Mouse (Mus musculus): ENCODE results near the gene Rem1. TPM values are rescaled to one million over a fixed set of nuclear protein-coding genes. Genes with fewer than 3 reads are reported as not detected.

Gene Rem1
- total and polyA plus RNA-seq, 3 experiments = not detected

DNA sequence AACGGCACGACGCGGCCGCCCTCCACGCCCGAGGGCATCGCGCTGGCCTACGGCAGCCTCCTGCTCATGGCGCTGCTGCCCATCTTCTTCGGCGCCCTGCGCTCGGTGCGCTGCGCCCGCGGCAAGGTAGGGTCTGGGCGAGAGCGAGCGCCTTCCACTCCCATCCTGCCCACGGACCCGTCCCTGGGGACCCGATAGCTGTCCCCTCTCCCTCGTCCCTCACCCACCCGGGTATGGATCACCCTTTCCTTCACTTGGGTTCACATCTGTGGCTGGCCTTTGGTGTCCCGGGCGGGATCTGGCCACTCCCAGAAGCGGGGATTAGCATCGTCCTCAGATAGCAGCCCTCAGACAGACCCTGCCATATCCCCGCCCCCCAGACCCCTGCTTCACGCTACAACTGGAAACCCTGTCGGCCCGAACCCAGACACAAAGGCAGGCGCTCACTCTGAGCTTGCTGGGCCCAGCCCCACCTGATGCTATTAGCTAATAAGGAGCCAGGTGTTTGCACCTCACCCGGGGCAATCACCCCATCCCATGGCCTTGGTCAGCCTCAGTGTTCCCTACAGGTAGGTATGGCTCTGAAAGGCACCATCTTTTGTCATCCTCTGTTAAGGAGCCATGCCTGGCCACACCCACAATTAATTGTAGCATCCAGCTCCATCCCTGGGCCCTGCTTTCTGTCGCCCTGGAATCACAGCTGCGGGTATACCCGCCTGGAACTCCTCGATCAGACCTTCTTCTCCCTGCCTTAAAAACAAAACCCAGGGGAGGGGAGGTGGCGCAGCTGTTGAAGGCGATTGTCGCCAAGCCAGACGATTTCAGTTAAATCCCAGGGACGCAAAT lies 43.1 kb downstream of the Rem1 start:
- ATAC-seq (ENCODE audit: extremely low read depth, insufficient number of reproducible peaks, low FRiP score, poor library complexity, severe bottlenecking) (no peak), DNase-seq (ENCODE audit: low spot score) (peak; percentile 58)
- TF ChIP-seq POLR2AphosphoS5 (IDR thresholded peaks at IDR 0.05; ENCODE audit: insufficient replicate concordance, low read depth, low read length) (no peak), CTCF (IDR thresholded peaks at IDR 0.05; ENCODE audit: low read depth, low read length) (no peak), TAL1 (conservative IDR thresholded peaks at IDR 0.05; ENCODE audit: low read depth, low read length) (no peak), GATA1 (IDR thresholded peaks at IDR 0.05; ENCODE audit: borderline replicate concordance, low read length) (no peak), GATA2 (IDR thresholded peaks at IDR 0.05; ENCODE audit: borderline replicate concordance, low read depth, low read length) (no peak)
- peak overlapping the region; percentile 96 for H3K4me3 ChIP-seq (ENCODE audit: low read depth, low read length)
- no peaks in the 10 kb centered on the region for H3K9me3 ChIP-seq (replicated peaks)
- H3K36me3 ChIP-seq (replicated peaks) = peaks cover 39% of the 10 kb centered on the region
- H3K27me3 ChIP-seq (ENCODE audit: insufficient read depth, low read length) = peaks cover 17% of the 10 kb centered on the region
- H3K4me1 ChIP-seq (ENCODE audit: insufficient read depth, low read depth, low read length) = peaks cover 46% of the 10 kb centered on the region

DNA sequence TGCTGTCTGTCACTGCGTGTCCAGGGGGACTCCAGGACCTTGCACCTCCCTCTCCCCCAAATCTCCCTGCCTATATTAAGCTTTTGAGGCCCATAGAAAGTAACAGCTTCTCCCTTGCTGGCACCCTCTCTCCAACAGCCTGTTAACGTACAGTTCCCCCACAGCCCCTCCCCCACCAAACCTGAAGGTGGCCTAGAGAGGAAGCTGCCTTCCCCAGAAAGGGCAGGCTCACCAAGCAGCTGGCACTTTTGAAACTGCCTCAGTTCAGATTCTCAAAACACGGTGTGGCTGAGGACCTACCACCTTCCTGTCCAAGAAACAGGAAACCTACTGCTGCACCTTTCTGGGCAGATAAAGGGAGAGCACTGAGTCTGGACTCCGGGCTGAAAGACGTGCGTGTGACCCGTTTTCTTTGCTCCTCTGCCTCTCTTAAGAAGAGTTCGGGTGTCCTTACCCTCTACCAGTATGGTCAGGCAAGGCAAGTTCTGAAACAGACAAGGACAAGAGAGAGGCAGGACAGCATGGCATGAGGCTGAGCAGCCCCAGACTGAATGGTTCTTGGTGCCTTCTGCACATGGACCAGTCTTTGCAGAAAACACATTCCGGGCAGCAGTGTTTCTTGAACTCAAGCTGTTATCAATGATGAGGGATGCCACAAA lies 44.4 kb downstream of the Rem1 start:
- peaks cover 57% of the 10 kb centered on the region for H3K4me1 ChIP-seq (ENCODE audit: insufficient read depth, low read depth, low read length)
- peak; percentile 17; the same call in 1 of the 2 replicates for ATAC-seq (ENCODE audit: extremely low read depth, insufficient number of reproducible peaks, low FRiP score, poor library complexity, severe bottlenecking)

DNA sequence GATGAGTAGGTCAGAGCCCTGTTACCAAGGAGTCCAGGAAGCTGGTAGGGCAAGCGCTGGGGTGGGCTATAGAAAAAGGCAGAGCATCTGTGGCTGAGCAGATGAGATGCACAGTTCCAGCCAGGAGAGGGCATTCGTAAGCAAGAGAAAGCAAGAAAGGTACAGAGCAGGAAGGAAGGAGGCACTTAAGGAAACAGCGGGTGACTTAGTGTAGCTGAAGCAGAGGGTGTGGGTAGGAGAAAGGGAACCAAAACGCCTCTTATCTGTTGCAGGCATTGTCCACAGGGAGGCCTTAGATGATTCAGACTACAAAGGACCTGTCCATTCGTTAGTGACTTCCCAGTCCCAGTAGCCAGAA lies 44.9 kb downstream of the Rem1 start:
- H3K9me3 ChIP-seq (replicated peaks) = no peaks in the 10 kb centered on the region
- H3K4me1 ChIP-seq (ENCODE audit: insufficient read depth, low read depth, low read length) = peaks cover 59% of the 10 kb centered on the region
- ATAC-seq (ENCODE audit: extremely low read depth, insufficient number of reproducible peaks, low FRiP score, poor library complexity, severe bottlenecking) = peak; percentile 74
- TF ChIP-seq GATA1 (IDR thresholded peaks at IDR 0.05; ENCODE audit: borderline replicate concordance, low read length) (no peak), TAL1 (conservative IDR thresholded peaks at IDR 0.05; ENCODE audit: low read depth, low read length) (no peak), GATA2 (IDR thresholded peaks at IDR 0.05; ENCODE audit: borderline replicate concordance, low read depth, low read length) (no peak), POLR2AphosphoS5 (IDR thresholded peaks at IDR 0.05; ENCODE audit: insufficient replicate concordance, low read depth, low read length) (no peak), CTCF (IDR thresholded peaks at IDR 0.05; ENCODE audit: low read depth, low read length) (no peak)
- H3K36me3 ChIP-seq (replicated peaks) = peaks cover 56% of the 10 kb centered on the region
- H3K4me3 ChIP-seq (ENCODE audit: low read depth, low read length) = peak overlapping the region; percentile 96; the same call in 1 of the 2 replicates
- H3K27me3 ChIP-seq (ENCODE audit: insufficient read depth, low read length) = peaks cover 11% of the 10 kb centered on the region
- DNase-seq (ENCODE audit: low spot score) = peak; percentile 65

More for the DNA sequence above, 44.4 kb downstream of the Rem1 start:
- peaks cover 11% of the 10 kb centered on the region for H3K27me3 ChIP-seq (ENCODE audit: insufficient read depth, low read length)
- peak; percentile 63 for DNase-seq (ENCODE audit: low spot score)
- H3K36me3 ChIP-seq (replicated peaks) = peaks cover 51% of the 10 kb centered on the region
- peak overlapping the region; percentile 96 for H3K4me3 ChIP-seq (ENCODE audit: low read depth, low read length)
- H3K9me3 ChIP-seq (replicated peaks) = no peaks in the 10 kb centered on the region
- TF ChIP-seq TAL1 (conservative IDR thresholded peaks at IDR 0.05; ENCODE audit: low read depth, low read length) (no peak), GATA2 (IDR thresholded peaks at IDR 0.05; ENCODE audit: borderline replicate concordance, low read depth, low read length) (no peak), CTCF (IDR thresholded peaks at IDR 0.05; ENCODE audit: low read depth, low read length) (no peak)

DNA sequence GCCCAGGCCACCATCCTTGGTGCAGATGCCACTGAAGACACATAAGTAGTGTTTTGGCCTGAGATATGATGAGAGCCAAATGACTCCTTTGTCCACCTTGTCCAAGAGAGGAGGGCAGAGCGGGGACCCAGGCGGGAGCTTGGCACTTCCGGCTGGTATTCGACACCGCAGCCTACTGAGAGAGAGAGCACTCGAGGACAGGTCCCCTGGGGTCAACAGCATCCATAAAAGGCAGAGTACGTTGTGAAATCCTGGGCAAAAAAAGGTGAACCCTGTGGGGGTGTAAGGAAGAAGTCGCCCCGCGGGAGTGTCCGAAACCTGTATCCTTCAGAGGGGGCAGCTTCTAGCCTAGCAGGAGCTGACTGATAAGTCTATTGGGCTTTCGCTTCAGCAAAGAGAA lies 45.4 kb downstream of the Rem1 start:
- no peak for TF ChIP-seq GATA2 (IDR thresholded peaks at IDR 0.05; ENCODE audit: borderline replicate concordance, low read depth, low read length)
- no peak for TF ChIP-seq POLR2AphosphoS5 (IDR thresholded peaks at IDR 0.05; ENCODE audit: insufficient replicate concordance, low read depth, low read length)
- no peak for TF ChIP-seq CTCF (IDR thresholded peaks at IDR 0.05; ENCODE audit: low read depth, low read length)
- no peak for TF ChIP-seq GATA1 (IDR thresholded peaks at IDR 0.05; ENCODE audit: borderline replicate concordance, low read length)
- no peak for TF ChIP-seq TAL1 (conservative IDR thresholded peaks at IDR 0.05; ENCODE audit: low read depth, low read length)
- Histone ChIP-seq H3K27me3 (ENCODE audit: insufficient read depth, low read length) (peaks cover 6% of the 10 kb centered on the region), H3K9me3 (replicated peaks) (no peaks in the 10 kb centered on the region), H3K4me1 (ENCODE audit: insufficient read depth, low read depth, low read length) (peaks cover 63% of the 10 kb centered on the region), H3K4me3 (ENCODE audit: low read depth, low read length) (peak overlapping the region; percentile 96; the same call in 1 of the 2 replicates), H3K36me3 (replicated peaks) (peaks cover 62% of the 10 kb centered on the region)
- no peak for DNase-seq (ENCODE audit: low spot score)
- no peak for ATAC-seq (ENCODE audit: extremely low read depth, insufficient number of reproducible peaks, low FRiP score, poor library complexity, severe bottlenecking)

DNA sequence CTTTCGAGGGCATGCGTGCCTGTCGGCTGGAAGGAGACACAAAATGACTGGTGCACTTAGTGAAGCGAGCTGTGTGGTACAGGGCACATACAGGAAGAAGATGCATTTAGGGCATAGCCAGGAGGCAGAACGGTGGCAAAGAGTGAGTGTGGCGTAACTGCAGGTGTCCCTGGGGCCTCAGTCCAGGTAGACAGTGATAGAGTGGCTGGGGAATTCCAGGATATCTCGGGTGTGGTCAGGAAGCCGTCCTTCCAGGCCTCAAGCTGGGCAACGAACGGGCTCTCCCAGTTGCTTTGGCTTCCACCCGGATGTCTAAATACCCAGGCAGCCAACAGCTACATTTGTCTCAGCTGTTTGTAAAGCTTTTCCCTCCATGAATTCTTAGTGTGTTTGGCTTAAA lies 47.4 kb downstream of the Rem1 start:
- Histone ChIP-seq H3K27me3 (ENCODE audit: insufficient read depth, low read length) (no peaks in the 10 kb centered on the region), H3K36me3 (replicated peaks) (peaks cover 82% of the 10 kb centered on the region), H3K4me3 (ENCODE audit: low read depth, low read length) (no peak overlapping the region; the same call in 1 of the 2 replicates), H3K9me3 (replicated peaks) (no peaks in the 10 kb centered on the region), H3K4me1 (ENCODE audit: insufficient read depth, low read depth, low read length) (peaks cover 70% of the 10 kb centered on the region)
- no peak for ATAC-seq (ENCODE audit: extremely low read depth, insufficient number of reproducible peaks, low FRiP score, poor library complexity, severe bottlenecking)
- TF ChIP-seq TAL1 (conservative IDR thresholded peaks at IDR 0.05; ENCODE audit: low read depth, low read length) (no peak), GATA2 (IDR thresholded peaks at IDR 0.05; ENCODE audit: borderline replicate concordance, low read depth, low read length) (no peak), GATA1 (IDR thresholded peaks at IDR 0.05; ENCODE audit: borderline replicate concordance, low read length) (no peak), POLR2AphosphoS5 (IDR thresholded peaks at IDR 0.05; ENCODE audit: insufficient replicate concordance, low read depth, low read length) (no peak), CTCF (IDR thresholded peaks at IDR 0.05; ENCODE audit: low read depth, low read length) (no peak)
- no peak for DNase-seq (ENCODE audit: low spot score)

DNA sequence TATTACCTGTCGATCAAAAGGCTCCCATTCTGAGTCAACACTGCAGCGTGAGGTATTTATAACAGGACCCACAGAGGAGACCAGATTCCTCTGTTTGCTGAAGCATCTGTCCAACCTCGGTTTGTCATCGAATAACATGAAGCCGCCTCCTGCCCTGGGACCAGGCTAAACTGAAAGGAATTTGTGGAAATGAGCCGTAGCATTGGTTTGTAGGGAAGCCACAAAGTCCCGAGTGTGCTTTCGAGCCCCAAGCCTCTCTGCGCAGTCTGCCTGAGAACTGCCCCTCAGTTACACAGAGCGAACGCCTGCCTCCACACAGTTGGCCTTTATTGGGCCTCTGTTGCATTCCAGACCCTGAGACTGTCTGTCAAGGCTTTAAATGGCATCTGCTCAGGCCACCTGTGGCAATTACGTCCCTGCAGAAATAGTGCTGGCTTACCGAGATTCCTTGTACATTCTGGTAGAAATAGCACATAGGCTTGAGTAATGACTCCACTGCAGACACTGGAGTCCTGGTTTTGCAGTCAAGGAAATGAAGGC lies 48.6 kb downstream of the Rem1 start:
- Histone ChIP-seq H3K36me3 (replicated peaks) (peaks cover 93% of the 10 kb centered on the region), H3K27me3 (ENCODE audit: insufficient read depth, low read length) (no peaks in the 10 kb centered on the region), H3K4me1 (ENCODE audit: insufficient read depth, low read depth, low read length) (peaks cover 70% of the 10 kb centered on the region), H3K9me3 (replicated peaks) (no peaks in the 10 kb centered on the region), H3K4me3 (ENCODE audit: low read depth, low read length) (no peak overlapping the region)
- no peak for TF ChIP-seq CTCF (IDR thresholded peaks at IDR 0.05; ENCODE audit: low read depth, low read length)
- no peak for TF ChIP-seq TAL1 (conservative IDR thresholded peaks at IDR 0.05; ENCODE audit: low read depth, low read length)
- no peak for TF ChIP-seq GATA2 (IDR thresholded peaks at IDR 0.05; ENCODE audit: borderline replicate concordance, low read depth, low read length)
- no peak for TF ChIP-seq GATA1 (IDR thresholded peaks at IDR 0.05; ENCODE audit: borderline replicate concordance, low read length)
- TF ChIP-seq POLR2AphosphoS5 (IDR thresholded peaks at IDR 0.05; ENCODE audit: insufficient replicate concordance, low read depth, low read length) = no peak
- ATAC-seq (ENCODE audit: extremely low read depth, insufficient number of reproducible peaks, low FRiP score, poor library complexity, severe bottlenecking) (no peak), DNase-seq (ENCODE audit: low spot score) (no peak)
